Mouse (Mus musculus) B cell, adult 67 days (primary cell): ENCODE data around the gene Hnmt. TPM values are rescaled to one million over a fixed set of nuclear protein-coding genes. Genes with fewer than 3 reads are reported as not detected.

Source experiments
- total RNA-seq, 2 experiments: library from RNA; stranded (reverse); gene quantifications; 4 replicates each; pipeline ENCODE4 v1.2.4; 2023

The Hnmt gene
- total RNA-seq = not detected

DNA sequence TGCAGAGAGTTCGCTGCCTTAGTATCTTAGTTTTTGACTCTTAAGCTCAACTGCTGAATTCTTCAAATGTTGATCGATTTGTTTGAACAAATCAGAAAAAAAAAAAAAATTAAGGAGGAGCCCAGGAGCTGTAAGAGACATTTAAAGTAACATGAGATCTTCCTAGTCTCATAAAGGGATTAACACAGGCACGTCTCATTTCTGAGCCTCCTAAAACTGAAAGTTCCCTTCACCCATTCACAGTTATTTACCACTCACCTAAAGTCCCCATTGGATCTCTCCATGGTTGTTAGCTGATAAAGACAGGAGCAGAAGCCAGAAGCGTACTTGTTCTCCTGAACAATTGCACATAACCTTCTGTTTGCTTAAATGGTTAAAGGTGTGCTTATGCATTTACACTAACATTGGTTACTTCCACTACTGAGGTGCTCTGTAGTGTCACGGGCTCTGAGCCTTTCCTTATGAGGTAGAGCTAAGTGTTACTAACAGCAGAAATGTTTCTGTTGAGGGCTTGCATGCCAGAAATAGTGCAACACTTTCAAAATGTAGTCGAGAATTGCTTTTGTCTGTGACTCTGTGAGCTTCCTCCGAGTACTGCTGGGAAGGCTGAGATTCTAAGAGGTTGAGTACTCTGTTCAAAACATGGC is at the start of gene Hnmt:
Gene Hnmt (minus strand): TSS at position 51 of the 647 bp plus-strand sequence.

DNA sequence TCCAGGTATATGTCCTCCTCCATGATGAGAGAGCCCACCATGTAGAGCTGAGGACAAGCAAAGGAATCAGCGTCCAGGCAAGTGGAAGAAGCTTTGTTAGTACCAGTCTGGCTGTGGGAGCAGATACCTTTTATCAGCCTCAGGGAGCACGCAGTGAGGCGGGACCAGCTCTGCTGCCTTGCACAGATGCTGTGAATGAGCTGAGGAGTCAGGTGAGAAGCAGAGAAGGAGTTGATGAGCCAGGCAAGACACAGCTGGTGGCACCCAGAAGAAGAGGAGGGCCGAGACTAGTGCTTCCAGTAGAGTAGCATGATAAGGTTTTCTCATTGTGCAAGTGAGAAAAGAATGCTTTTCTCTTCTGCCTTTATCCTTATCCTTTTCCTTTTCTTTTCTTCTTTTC is 47.3 kb upstream of the Hnmt start, which contains the start of gene Tbpl2:
Gene Tbpl2 (minus strand): TSS at position 101 of the 400 bp plus-strand sequence.

Other genes with a start within 250 kb of the Hnmt start
- gene Tbpl2, start 47.2 kb upstream of the Hnmt start, total RNA-seq = not detected
- gene Il1f8, start 103.8 kb upstream of the Hnmt start, total RNA-seq = not detected
- not detected for gene Il1f9, start 137.1 kb upstream of the Hnmt start, total RNA-seq
- gene Il1f6, start 166.0 kb upstream of the Hnmt start, total RNA-seq = not detected
- gene Il1f5, start 227.6 kb upstream of the Hnmt start, total RNA-seq = not detected
- gene Il1f10, start 241.8 kb upstream of the Hnmt start, total RNA-seq = not detected